Mouse (Mus musculus): ENCODE results near the gene Ly6g5b.

GRCm38 (mm10) chr17:35103221-35103690, 12.0 kb downstream of the Ly6g5b start:
- TF ChIP-seq GATA1 (IDR thresholded peaks at IDR 0.05; ENCODE audit: borderline replicate concordance, low read length) (no peak), CTCF (IDR thresholded peaks at IDR 0.05; ENCODE audit: low read depth, low read length) (no peak), TAL1 (conservative IDR thresholded peaks at IDR 0.05; ENCODE audit: low read depth, low read length) (no peak), POLR2AphosphoS5 (IDR thresholded peaks at IDR 0.05; ENCODE audit: insufficient replicate concordance, low read depth, low read length) (no peak)

All from G1E (cell line).